ENCODE assay signal across 17 mouse cellular contexts in genomic region chr12:111203076-111203475, GRCm38 (mm10). TPM values are rescaled to one million over a fixed set of nuclear protein-coding genes. Genes with fewer than 3 reads are reported as not detected.
DNase-seq lines count a peak whose midpoint lies in the region; ATAC-seq and TF ChIP-seq lines count a peak whose summit lies in the region.
"Had no signal": no experiment of that assay in that cellular context is flagged by ENCODE, and none has a peak within 500 bp of the region (broad histone marks: within the 10 kb centered on the region; RNA-seq: fewer than 3 reads in every experiment).

No protein-coding gene starts in this region.

- peaks cover 16% of the 10 kb centered on the region for H3K4me1 ChIP-seq in neural tube, embryonic 13.5 days (replicated peaks)
- H3K4me1 ChIP-seq in limb, embryonic 13.5 days, result 0 out of 2 replicates have a peak, but pooled peaks cover 7% of the 10 kb centered on the region
- no peaks in the 10 kb centered on the region for H3K4me1 ChIP-seq in lung, adult 2 months (ENCODE audit: control insufficient read depth, insufficient read depth, low read length)
- H3K4me1 ChIP-seq: heart, embryonic 15.5 days had no signal

- H3K27ac ChIP-seq in neural tube, embryonic 13.5 days (replicated peaks), result peak overlapping the region; percentile 46
- H3K27ac ChIP-seq in limb, embryonic 13.5 days, result 0 out of 2 replicates have a peak overlapping the region, but pooled peaks have one; percentile 29
- H3K27ac ChIP-seq: heart, embryonic 15.5 days; limb, embryonic 12.5 days; neural tube, embryonic 12.5 days had no signal

- no peaks in the 10 kb centered on the region for H3K36me3 ChIP-seq in neural tube, embryonic 13.5 days
- no peaks in the 10 kb centered on the region for H3K36me3 ChIP-seq in limb, embryonic 13.5 days
- H3K36me3 ChIP-seq: heart, embryonic 15.5 days; limb, embryonic 12.5 days; neural tube, embryonic 12.5 days had no signal

- no peak for TF ChIP-seq CTCF in lung, adult 2 months (IDR thresholded peaks at IDR 0.05; ENCODE audit: insufficient read depth, low read length)

- no peaks in the 10 kb centered on the region for H3K9me3 ChIP-seq in neural tube, embryonic 13.5 days
- H3K9me3 ChIP-seq in limb, embryonic 13.5 days, result no peaks in the 10 kb centered on the region
- H3K9me3 ChIP-seq: heart, embryonic 15.5 days; limb, embryonic 12.5 days; neural tube, embryonic 12.5 days had no signal

- no peak overlapping the region for H3K4me2 ChIP-seq in neural tube, embryonic 13.5 days
- no peak overlapping the region for H3K4me2 ChIP-seq in limb, embryonic 13.5 days (replicated peaks)
- H3K4me2 ChIP-seq: heart, embryonic 15.5 days; limb, embryonic 12.5 days; neural tube, embryonic 12.5 days had no signal

- no peak overlapping the region for H3K9ac ChIP-seq in neural tube, embryonic 13.5 days
- no peak overlapping the region for H3K9ac ChIP-seq in limb, embryonic 13.5 days
- H3K9ac ChIP-seq: heart, embryonic 15.5 days; limb, embryonic 12.5 days; neural tube, embryonic 12.5 days had no signal

- WGBS in neural tube, embryonic 13.5 days, result 57% methylated on average over 10 of the region's 10 CpGs
- 63% methylated on average over 10 of the region's 10 CpGs for WGBS in limb, embryonic 13.5 days
- WGBS in lung, adult 2 months, result 83% methylated on average over 10 of the region's 10 CpGs

- 0 out of 2 replicates have a peak, but pooled peaks have one; percentile 36 for ATAC-seq in neural tube, embryonic 13.5 days (ENCODE audit: low read depth)
- ATAC-seq in limb, embryonic 13.5 days (ENCODE audit: low FRiP score, low read depth), result no peak

- peak; percentile 32 to 36 for DNase-seq in cerebellum, postnatal 10 days
- DNase-seq in cerebellum, adult 9-10 months, result no peak
- DNase-seq in neural tube, embryonic 10.5 days (ENCODE audit: extremely low spot score, low spot score), result no peak
- DNase-seq in lung, adult 2 months, result no peak
- DNase-seq in T-cell, adult 2 months (ENCODE audit: low spot score), result no peak
- DNase-seq in adrenal gland, postnatal 4 days (ENCODE audit: low spot score in 2 of 2), result no peak
- DNase-seq: adrenal gland, adult 2 months; cerebellum, adult 2 months; kidney, adult 2 months; lung, postnatal 14 days; thymus, postnatal 4 days had no signal

- TF ChIP-seq POLR2A in lung, adult 2 months (IDR thresholded peaks at IDR 0.05; ENCODE audit: borderline replicate concordance, extremely low read depth, low read depth, low read length), result no peak

- H3K27me3 ChIP-seq in neural tube, embryonic 13.5 days, result no peaks in the 10 kb centered on the region
- H3K27me3 ChIP-seq in limb, embryonic 13.5 days, result no peaks in the 10 kb centered on the region
- H3K27me3 ChIP-seq: heart, embryonic 15.5 days; limb, embryonic 12.5 days; neural tube, embryonic 12.5 days had no signal

- no peak overlapping the region for H3K4me3 ChIP-seq in neural tube, embryonic 13.5 days
- no peak overlapping the region for H3K4me3 ChIP-seq in limb, embryonic 13.5 days
- H3K4me3 ChIP-seq in lung, adult 2 months (replicated peaks; ENCODE audit: extremely low read depth, low read depth, low read length), result no peak overlapping the region
- H3K4me3 ChIP-seq: heart, embryonic 15.5 days; limb, embryonic 12.5 days; neural tube, embryonic 12.5 days had no signal

RNA-seq across cellular contexts. Expression of gene 4930595D18Rik, which starts 18.8 kb away (rescaled TPM):
- not detected in 2 replicates for polyA plus RNA-seq in neural tube, embryonic 13.5 days (2015; fragmentation: Nextera tagmentation; extraction: Ambion mirVana)
- polyA plus RNA-seq in limb, embryonic 13.5 days (2015; fragmentation: Nextera tagmentation; extraction: Ambion mirVana), result not detected in 2 replicates
- polyA plus RNA-seq in lung, adult 2 months (2012; rRNA removed), result not detected in 2 replicates
- not detected for total RNA-seq in adrenal gland, postnatal 4 days (2021)
- total RNA-seq: adrenal gland, adult 2 months; ES-E14 had no signal
- polyA plus RNA-seq: adrenal gland, adult 2 months; cerebellum, adult 2 months; heart, embryonic 15.5 days; kidney, adult 2 months; limb, embryonic 12.5 days; neural tube, embryonic 12.5 days had no signal

RNA-seq across cellular contexts. Expression of gene Traf3, which starts 36.9 kb away (rescaled TPM):
- polyA plus RNA-seq in neural tube, embryonic 13.5 days (2015; fragmentation: Nextera tagmentation; extraction: Ambion mirVana), result 15.9 and 17.5 TPM in 2 replicates
- 10.5 and 11.2 TPM in 2 replicates for polyA plus RNA-seq in limb, embryonic 13.5 days (2015; fragmentation: Nextera tagmentation; extraction: Ambion mirVana)
- polyA plus RNA-seq in lung, adult 2 months (2012; rRNA removed), result 16.8 and 20.2 TPM in 2 replicates
- total RNA-seq in adrenal gland, postnatal 4 days (2021), result 10 to 100 TPM; 31.5 to 34.5 TPM

Comparison
In these comparisons a context has a peak if more than half of its experiments do, and no peak if none do; other contexts are left out.
1. DNase-seq: peak in cerebellum, postnatal 10 days (2 of 2); none in cerebellum, adult 9-10 months (single experiment), neural tube, embryonic 10.5 days (single experiment), lung, adult 2 months (single experiment), T-cell, adult 2 months (single experiment) and adrenal gland, postnatal 4 days (0 of 2).